Mouse (Mus musculus) midbrain, embryonic 15.5 days (tissue): Measurements from ENCODE around the gene Eif2b1. TPM values are rescaled to one million over a fixed set of nuclear protein-coding genes. Genes with fewer than 3 reads are reported as not detected.
A peak's percentile ranks its signal among the peaks of the same experiment; 100 is the strongest.

Source experiments
- ATAC-seq: fragments of 200-750 bp; cut with Nextera tagmentation; replicated peaks from 2 replicates; pipeline ENCODE4 v1.8.0; 2017; ENCODE audit warnings: moderate TSS enrichment
- H3K27ac ChIP-seq: fragments of 300-500 bp; sonication (generic); 2 replicates; pipeline ENCODE4 v1.5.1; 2015; ENCODE audit warnings: mild to moderate bottlenecking, inconsistent platforms
- H3K27me3 ChIP-seq: fragments of 300-500 bp; sonication (generic); replicated peaks from 2 replicates; pipeline ENCODE4 v1.6.1; 2015; ENCODE audit warnings: inconsistent platforms
- H3K36me3 ChIP-seq: fragments of 300-500 bp; sonication (generic); replicated peaks from 2 replicates; pipeline ENCODE4 v1.6.1; 2015; ENCODE audit warnings: inconsistent platforms
- H3K4me1 ChIP-seq: fragments of 300-500 bp; sonication (generic); 2 replicates; pipeline ENCODE4 v1.6.1; 2015; ENCODE audit warnings: inconsistent platforms
- H3K4me2 ChIP-seq: fragments of 300-500 bp; sonication (generic); 2 replicates; pipeline ENCODE4 v1.6.1; 2015; ENCODE audit warnings: inconsistent platforms, mild to moderate bottlenecking, moderate library complexity
- H3K4me3 ChIP-seq: fragments of 300-500 bp; sonication (generic); 2 replicates; pipeline ENCODE4 v1.5.1; 2015; ENCODE audit warnings: mild to moderate bottlenecking, inconsistent platforms
- H3K9ac ChIP-seq: fragments of 300-500 bp; sonication (generic); 2 replicates; pipeline ENCODE4 v1.6.1; 2015; ENCODE audit warnings: mild to moderate bottlenecking, inconsistent platforms
- H3K9me3 ChIP-seq: fragments of 300-500 bp; sonication (generic); 2 replicates; pipeline ENCODE4 v1.6.1; 2016; ENCODE audit warnings: inconsistent platforms
- WGBS: fragments of 180-500 bp; shearing (Covaris S2); methylation state at CpG from one replicate; pipeline ENCODE4 v1.1.7; 2015; ENCODE audit warnings: mixed read lengths; 5-methylcytosine and 5-hydroxymethylcytosine counted together
- polyA plus RNA-seq: library from polyadenylated mRNA; unstranded; fragments of >200 nt; fragmentation: Nextera tagmentation; extraction: Ambion mirVana; gene quantifications from 2 replicates; pipeline ENCODE4 v1.2.1, GENCODE M21; 2015

The Eif2b1 gene
- polyA plus RNA-seq, 1 experiment from 2014 or later, result 62.6 TPM

DNA sequence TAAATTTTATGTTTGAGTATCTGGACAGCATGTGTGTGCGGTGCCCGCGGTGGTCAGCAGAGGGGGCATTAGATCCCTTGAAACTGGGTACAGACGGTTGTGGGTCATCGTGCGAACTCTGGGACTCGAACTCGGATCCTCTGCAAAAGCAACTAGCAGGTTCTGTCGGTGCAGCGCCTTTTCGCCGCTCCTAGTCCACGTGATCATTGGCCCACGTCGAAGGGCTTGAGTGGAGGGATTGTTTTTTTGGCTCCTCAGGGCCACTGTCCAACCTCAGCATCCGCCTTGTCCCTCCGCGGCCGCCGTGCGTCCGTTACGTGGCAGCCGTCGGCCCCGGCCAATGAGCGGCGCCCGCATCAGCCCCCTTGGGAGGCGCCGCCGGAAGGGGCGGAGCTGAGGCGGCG lies 38.5 kb downstream of the Eif2b1 start, which contains the start of gene Tmed2:
Tmed2 (plus strand) TSS at position 313 of the 404 bp plus-strand sequence.
- H3K9ac ChIP-seq, result peak within 1 kb of the TSS; percentile 78
- H3K4me2 ChIP-seq, result peak within 1 kb of the TSS; percentile 90
- peak within 1 kb of the TSS; percentile 99 for H3K4me3 ChIP-seq
- peaks cover 17% of the 10 kb centered on the region for H3K4me1 ChIP-seq
- WGBS, result 1% methylated on average over 30 of the region's 35 CpGs
- ATAC-seq, result peak; percentile 96
- 0 out of 2 replicates have a peak, but pooled peaks cover 5% of the 10 kb centered on the region for H3K36me3 ChIP-seq
- peak within 1 kb of the TSS; percentile 81 for H3K27ac ChIP-seq
- H3K9me3 ChIP-seq, result no peaks in the 10 kb centered on the region
- no peaks in the 10 kb centered on the region for H3K27me3 ChIP-seq

DNA sequence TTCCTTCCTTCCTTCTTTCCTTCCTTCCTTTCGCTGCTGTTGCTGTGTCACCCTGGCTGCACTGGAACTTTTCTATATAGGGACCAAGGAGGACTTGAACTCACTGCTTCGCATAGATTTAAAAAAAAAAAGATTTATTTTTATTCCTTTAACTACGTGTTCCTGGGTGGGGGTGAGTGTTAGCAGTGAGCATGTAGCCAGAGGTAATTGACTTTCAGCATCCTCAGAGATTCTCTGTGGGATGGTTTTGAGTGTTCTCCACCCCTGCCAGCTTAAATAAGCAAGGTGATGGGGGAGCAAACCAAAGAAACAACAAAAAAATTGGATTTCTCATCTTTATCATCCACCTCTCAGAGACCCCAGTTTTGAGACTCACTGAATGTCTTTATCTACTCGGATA lies 39.0 kb downstream of the Eif2b1 start:
- ATAC-seq, result no peak
- Histone ChIP-seq H3K36me3 (0 out of 2 replicates have a peak, but pooled peaks cover 1% of the 10 kb centered on the region), H3K4me1 (peaks cover 17% of the 10 kb centered on the region), H3K4me3 (peak overlapping the region; percentile 99), H3K9ac (no peak overlapping the region), H3K4me2 (peak overlapping the region; percentile 43), H3K27ac (peak overlapping the region; percentile 81; the same call in 1 of the 2 replicates), H3K9me3 (no peaks in the 10 kb centered on the region), H3K27me3 (no peaks in the 10 kb centered on the region)
- 70% methylated on average over 4 of the region's 4 CpGs for WGBS

DNA sequence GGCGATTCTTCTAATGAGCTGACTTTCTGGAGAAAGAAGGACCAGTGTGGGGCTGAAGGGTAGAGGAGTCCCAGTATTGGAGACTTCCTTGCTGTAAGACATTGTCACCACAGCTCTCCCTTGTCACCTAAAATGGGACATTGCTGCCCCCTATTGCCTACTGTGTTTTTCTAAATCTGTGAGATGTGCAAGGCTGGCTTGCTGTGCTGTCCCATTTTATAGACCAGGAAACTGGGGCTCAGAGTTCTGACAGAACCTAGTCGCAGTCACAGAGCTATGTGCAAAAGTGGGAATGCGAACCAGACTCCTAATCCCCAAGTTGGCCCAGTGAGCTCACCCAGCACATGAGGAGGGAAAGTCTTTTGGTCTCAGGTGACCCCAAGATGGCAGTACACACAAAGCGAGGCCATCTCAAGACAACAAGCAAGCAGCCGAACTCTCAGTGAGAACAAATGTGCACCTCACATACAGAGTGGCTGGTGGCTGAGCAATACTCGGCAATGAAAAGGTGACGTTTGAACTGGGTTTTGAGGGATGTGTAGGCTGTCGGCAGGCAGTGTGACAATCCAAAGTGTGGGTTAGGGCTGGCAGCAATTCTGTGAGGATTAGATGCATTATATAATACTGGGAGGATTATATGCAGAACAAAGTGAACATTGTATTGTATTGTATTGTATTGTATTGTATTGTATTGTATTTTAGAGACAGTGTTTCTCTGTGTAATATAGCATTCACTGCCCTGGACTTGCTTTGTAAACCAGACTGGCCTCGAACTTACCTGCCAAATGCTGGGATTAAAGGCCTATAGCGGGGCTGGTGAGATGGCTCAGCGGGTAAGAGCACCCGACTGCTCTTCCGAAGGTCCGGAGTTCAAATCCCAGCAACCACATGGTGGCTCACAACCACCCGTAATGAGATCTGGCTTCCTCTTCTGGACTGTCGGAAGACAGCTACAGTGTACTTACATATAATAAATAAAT lies 39.8 kb downstream of the Eif2b1 start:
- no peak overlapping the region for H3K27ac ChIP-seq
- ATAC-seq, result no peak
- no peak overlapping the region for H3K9ac ChIP-seq
- H3K36me3 ChIP-seq, result no peaks in the 10 kb centered on the region
- H3K4me3 ChIP-seq, result no peak overlapping the region
- peaks cover 17% of the 10 kb centered on the region for H3K4me1 ChIP-seq
- 74% methylated on average over 15 of the region's 16 CpGs for WGBS
- no peaks in the 10 kb centered on the region for H3K27me3 ChIP-seq
- H3K9me3 ChIP-seq, result no peaks in the 10 kb centered on the region
- no peak overlapping the region for H3K4me2 ChIP-seq

DNA sequence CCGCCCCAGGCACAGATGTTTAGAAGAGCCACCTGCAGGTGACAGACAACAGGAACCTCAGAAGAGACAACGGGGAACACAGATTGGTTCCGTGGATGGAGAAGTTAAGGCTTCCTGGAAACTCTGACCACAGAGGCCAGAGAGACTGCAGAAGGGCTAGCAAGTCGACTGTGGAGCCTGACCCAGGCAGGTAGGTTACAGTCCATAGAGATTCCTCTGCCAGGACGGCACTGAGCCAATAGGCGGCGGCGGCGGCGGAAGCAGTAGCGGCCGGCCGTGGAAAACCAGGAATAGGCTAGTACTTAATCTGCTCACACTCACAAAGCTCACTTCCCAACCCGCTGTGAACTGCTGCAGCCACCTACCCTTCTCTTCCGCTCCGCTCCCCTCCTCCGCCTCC lies 42.2 kb downstream of the Eif2b1 start:
- Histone ChIP-seq H3K9ac (no peak overlapping the region), H3K9me3 (no peaks in the 10 kb centered on the region), H3K4me3 (no peak overlapping the region), H3K36me3 (no peaks in the 10 kb centered on the region), H3K4me1 (peaks cover 7% of the 10 kb centered on the region), H3K27ac (no peak overlapping the region), H3K27me3 (no peaks in the 10 kb centered on the region), H3K4me2 (peak overlapping the region; percentile 28)
- WGBS, result 7% methylated on average over 17 of the region's 17 CpGs
- ATAC-seq, result no peak

DNA sequence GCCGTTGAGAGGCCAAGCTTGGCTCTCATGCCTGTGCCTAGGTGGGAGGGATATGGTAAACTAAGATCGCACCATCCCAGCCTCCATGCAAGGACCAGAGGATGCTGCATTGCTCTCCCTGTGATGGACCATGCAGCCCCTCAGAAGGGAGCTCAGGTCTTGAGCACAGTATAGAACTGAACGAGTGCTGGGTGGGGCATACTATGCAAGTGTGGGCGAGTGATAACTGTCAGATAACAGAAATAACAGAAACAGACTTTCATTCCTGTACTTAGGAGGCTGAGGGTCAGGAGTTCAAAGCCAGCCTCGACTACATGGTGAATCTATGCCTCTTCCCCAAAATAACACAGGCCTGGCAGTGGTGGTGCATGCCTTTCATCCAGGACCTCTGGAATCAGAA lies 43.9 kb downstream of the Eif2b1 start:
- 64% methylated on average over 5 of the region's 5 CpGs for WGBS
- no peaks in the 10 kb centered on the region for H3K27me3 ChIP-seq
- ATAC-seq, result no peak
- peaks cover 15% of the 10 kb centered on the region for H3K4me1 ChIP-seq
- H3K9me3 ChIP-seq, result no peaks in the 10 kb centered on the region
- no peak overlapping the region for H3K27ac ChIP-seq
- no peak overlapping the region for H3K4me2 ChIP-seq
- no peak overlapping the region for H3K4me3 ChIP-seq
- no peak overlapping the region for H3K9ac ChIP-seq
- no peaks in the 10 kb centered on the region for H3K36me3 ChIP-seq

DNA sequence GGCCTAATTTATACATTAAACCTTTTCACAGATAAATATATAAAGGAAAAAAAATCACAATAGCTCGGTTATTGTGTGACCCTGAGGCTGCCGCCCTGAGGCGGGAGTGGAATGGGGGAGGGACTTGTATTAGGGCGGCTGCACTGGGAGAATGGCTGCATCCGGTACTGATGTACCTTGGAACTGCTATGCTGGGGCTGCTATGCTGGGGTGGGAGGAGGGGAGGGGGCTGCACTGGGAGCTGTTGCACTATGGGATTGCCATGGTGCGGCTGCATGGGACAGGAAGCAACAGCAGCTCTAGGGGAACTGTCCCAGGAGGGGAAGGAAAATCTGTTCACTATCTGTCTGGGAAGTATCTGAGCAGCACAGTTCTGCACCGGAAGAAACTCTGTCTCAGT lies 46.5 kb downstream of the Eif2b1 start:
- Histone ChIP-seq H3K27ac (no peak overlapping the region), H3K4me2 (no peak overlapping the region), H3K27me3 (no peaks in the 10 kb centered on the region), H3K36me3 (no peaks in the 10 kb centered on the region), H3K9ac (no peak overlapping the region), H3K4me3 (no peak overlapping the region), H3K4me1 (peaks cover 35% of the 10 kb centered on the region), H3K9me3 (no peaks in the 10 kb centered on the region)
- ATAC-seq, result no peak
- 32% methylated on average over 7 of the region's 7 CpGs for WGBS

DNA sequence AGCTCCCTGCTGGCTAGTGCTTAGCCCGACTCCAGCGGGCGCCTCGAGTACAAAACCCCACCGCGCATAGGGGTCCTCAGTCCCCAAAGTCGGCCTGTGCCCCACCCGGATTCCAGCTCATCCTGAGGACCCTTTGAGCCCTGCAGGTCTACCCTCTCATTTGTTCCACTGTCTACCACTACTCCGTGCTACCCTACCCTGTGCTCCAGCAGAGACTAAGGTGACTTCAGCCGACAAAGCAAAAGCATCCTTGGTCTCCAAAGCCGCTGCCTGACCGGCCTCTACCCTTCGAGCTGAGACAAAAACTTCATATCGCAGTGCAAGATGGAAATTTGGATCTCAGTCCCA lies 47.4 kb downstream of the Eif2b1 start:
- H3K9me3 ChIP-seq, result no peaks in the 10 kb centered on the region
- H3K36me3 ChIP-seq, result no peaks in the 10 kb centered on the region
- peak overlapping the region; percentile 76 for H3K4me3 ChIP-seq
- WGBS, result 12% methylated on average over 14 of the region's 14 CpGs
- H3K9ac ChIP-seq, result peak overlapping the region; percentile 54
- ATAC-seq, result peak; percentile 70; the same call in 1 of the 2 replicates
- peak overlapping the region; percentile 83 for H3K27ac ChIP-seq
- H3K4me1 ChIP-seq, result peaks cover 35% of the 10 kb centered on the region
- H3K4me2 ChIP-seq, result peak overlapping the region; percentile 75
- no peaks in the 10 kb centered on the region for H3K27me3 ChIP-seq

DNA sequence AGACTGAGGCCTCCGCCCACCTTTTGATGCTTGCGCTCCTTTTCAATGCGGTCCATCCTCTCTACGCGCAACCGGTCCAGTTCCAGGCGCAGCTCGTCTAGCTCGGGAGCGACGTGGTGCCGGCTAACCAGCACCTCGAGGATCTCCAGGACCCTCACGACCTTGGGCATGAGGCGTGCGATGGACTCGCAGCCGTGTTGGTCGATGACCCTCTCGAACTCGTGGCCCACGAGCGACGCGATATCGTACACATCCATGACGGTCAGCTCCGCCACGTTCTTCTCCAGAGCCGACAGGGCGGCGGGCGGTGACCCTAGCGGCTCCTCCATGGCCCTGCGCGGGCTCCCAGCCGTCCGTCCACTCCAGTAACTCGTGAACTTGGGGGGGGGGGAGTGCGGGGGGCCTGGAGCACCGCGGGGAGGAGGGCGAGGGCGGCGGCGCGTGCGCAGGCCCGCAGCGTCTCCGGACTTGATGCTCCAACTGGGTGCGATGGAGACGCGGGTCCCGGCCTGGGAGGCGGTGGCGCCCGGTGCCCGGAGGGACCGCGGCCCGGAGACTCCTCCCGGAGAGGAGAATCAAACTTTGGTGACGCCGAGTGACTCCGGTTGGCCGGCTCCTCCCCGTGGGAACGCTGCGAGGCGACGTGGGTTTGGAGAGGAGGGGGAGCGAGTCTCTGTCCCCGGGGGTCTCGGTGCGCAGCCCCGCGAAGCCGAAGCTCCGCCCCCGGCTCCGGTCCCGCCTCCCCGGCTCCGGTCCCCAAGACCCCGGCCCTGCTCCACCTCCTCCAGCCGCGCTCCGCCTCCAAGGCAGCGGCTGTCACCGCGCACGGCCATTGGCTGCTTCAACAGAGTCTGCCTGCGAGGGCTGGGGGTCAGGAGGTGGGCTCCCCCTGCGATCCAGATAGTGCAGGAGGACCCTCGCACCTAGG lies 48.0 kb downstream of the Eif2b1 start, which contains the start of gene Rilpl1:
Rilpl1 (minus strand) TSS at position 737 of the 928 bp plus-strand sequence.
- peak within 1 kb of the TSS; percentile 54 for H3K9ac ChIP-seq
- under 1% methylated on average over 85 of the region's 96 CpGs for WGBS
- no peaks in the 10 kb centered on the region for H3K9me3 ChIP-seq
- peak; percentile 93 for ATAC-seq
- H3K36me3 ChIP-seq, result no peaks in the 10 kb centered on the region
- no peaks in the 10 kb centered on the region for H3K27me3 ChIP-seq
- peak within 1 kb of the TSS; percentile 76 for H3K4me3 ChIP-seq
- H3K4me2 ChIP-seq, result peak within 1 kb of the TSS; percentile 75
- H3K27ac ChIP-seq, result peak within 1 kb of the TSS; percentile 83
- H3K4me1 ChIP-seq, result peaks cover 35% of the 10 kb centered on the region

DNA sequence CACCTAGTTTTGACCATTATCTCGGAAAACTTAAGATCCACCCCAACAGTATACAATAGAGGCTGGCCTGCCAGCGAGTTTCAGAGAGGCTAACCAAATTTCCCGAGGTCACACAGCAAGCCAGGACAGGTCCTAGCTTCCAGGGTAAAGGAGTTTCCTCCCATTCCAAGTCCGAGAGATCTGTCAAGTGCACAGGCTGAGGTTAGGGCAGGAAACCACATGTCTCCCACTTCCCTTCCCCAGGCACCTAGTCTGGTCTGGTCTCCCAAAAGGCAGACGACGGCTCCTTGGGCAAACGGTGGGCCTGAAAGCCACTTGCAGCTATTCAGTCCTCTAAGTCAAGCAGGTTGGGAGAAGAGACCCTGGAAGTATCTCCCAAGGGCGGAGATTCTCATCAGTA lies 49.2 kb downstream of the Eif2b1 start:
- Histone ChIP-seq H3K27ac (no peak overlapping the region), H3K9ac (no peak overlapping the region), H3K36me3 (no peaks in the 10 kb centered on the region), H3K27me3 (no peaks in the 10 kb centered on the region), H3K4me2 (peak overlapping the region; percentile 75), H3K4me1 (peaks cover 35% of the 10 kb centered on the region), H3K4me3 (peak overlapping the region; percentile 76), H3K9me3 (no peaks in the 10 kb centered on the region)
- WGBS, result 64% methylated on average over 8 of the region's 8 CpGs
- no peak for ATAC-seq

DNA sequence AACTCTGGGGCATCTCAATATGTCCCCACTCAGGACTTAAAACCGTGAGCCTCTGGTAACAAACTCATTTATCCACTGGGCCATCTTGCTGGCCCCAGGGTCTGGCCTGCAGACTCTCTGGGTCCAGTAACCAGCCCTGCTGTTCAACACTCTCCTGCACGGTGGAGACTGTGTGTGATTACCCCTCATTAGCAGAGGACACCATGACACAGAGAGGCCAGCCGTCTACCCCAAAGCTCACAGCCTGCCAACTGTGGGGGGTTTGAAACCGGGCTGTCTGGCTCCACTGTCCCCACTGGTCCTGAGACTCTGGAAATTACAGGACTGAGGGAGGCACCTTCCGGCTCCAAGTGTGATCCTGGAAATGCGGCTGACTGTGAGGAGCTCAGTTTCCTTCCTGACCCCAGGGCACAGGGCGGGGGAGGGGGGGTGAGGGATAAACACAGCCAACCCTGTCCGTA lies 49.7 kb downstream of the Eif2b1 start:
- H3K4me3 ChIP-seq, result peak overlapping the region; percentile 76
- no peak overlapping the region for H3K27ac ChIP-seq
- ATAC-seq, result no peak

DNA sequence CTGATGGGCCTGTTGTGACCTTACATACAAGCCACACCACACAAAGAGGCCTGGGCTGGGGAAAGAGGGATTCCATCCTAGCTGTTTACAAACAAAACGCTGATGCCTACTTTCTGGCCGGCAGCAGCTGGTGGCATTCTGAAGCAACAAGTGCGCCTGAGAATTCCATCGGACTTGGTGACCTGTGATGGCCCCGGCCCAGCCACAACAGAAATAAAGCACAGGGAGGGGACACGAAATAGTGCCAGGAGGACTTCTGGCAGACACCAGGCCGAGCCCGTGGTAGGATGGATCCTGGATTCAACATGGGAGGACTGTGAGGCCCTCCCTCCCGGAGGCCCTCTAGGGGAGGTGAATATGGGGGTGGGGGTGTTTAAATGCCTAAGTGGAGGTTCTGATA lies 50.1 kb downstream of the Eif2b1 start:
- no peak for ATAC-seq
- Histone ChIP-seq H3K9me3 (no peaks in the 10 kb centered on the region), H3K4me1 (peaks cover 35% of the 10 kb centered on the region), H3K9ac (no peak overlapping the region), H3K36me3 (no peaks in the 10 kb centered on the region), H3K27me3 (no peaks in the 10 kb centered on the region), H3K4me3 (peak overlapping the region; percentile 11; the same call in 1 of the 2 replicates), H3K27ac (no peak overlapping the region), H3K4me2 (peak overlapping the region; percentile 75)
- WGBS, result 51% methylated on average over 9 of the region's 9 CpGs

More for the DNA sequence above, 49.7 kb downstream of the Eif2b1 start:
- no peaks in the 10 kb centered on the region for H3K36me3 ChIP-seq
- peak overlapping the region; percentile 75 for H3K4me2 ChIP-seq
- H3K27me3 ChIP-seq, result no peaks in the 10 kb centered on the region
- no peak overlapping the region for H3K9ac ChIP-seq
- WGBS, result 47% methylated on average over 8 of the region's 8 CpGs
- H3K9me3 ChIP-seq, result no peaks in the 10 kb centered on the region
- peaks cover 35% of the 10 kb centered on the region for H3K4me1 ChIP-seq

DNA sequence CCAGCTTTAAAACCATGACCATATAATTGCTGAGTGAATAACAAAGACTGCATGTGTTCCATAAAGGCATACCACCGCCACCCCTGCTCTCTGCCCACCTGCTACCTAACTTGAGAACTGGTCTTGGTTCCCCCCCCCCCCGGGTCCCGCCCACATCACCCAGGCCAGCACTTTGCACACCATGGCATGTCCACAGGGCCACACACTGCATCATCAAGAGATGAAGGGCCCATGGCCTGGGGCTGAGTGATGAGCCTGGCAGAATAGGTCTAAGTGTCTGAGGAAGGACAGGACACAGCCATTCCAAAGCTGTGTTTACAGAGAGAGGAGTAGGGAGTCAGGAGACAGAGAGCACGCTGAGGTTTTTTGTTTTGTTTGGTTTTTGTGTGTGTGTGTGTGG lies 50.6 kb downstream of the Eif2b1 start:
- no peak overlapping the region for H3K9ac ChIP-seq
- H3K4me1 ChIP-seq, result peaks cover 35% of the 10 kb centered on the region
- no peaks in the 10 kb centered on the region for H3K36me3 ChIP-seq
- H3K27me3 ChIP-seq, result no peaks in the 10 kb centered on the region
- 80% methylated on average over 4 of the region's 4 CpGs for WGBS
- no peaks in the 10 kb centered on the region for H3K9me3 ChIP-seq
- H3K4me2 ChIP-seq, result peak overlapping the region; percentile 75; the same call in 1 of the 2 replicates
- no peak overlapping the region for H3K4me3 ChIP-seq
- H3K27ac ChIP-seq, result no peak overlapping the region
- ATAC-seq, result no peak
